Mouse (Mus musculus) neutrophil, adult 65 days (primary cell): Measurements from ENCODE around the gene Olfr175-ps1. TPM values are rescaled to one million over a fixed set of nuclear protein-coding genes. Genes with fewer than 3 reads are reported as not detected.

Experiments
- total RNA-seq: library from RNA; stranded (reverse); gene quantifications from 2 replicates; pipeline ENCODE4 v1.2.4, GENCODE M21; 2023

The Olfr175-ps1 gene
- not detected in 2 replicates for total RNA-seq

GRCm38 (mm10) chr16:58826732-58827319 lies at the start of gene Olfr175-ps1:
TSS of gene Olfr175-ps1 (minus strand) at chr16:58826782.

GRCm38 (mm10) chr16:58874668-58875067 lies 48.1 kb upstream of the Olfr175-ps1 start, which contains the start of gene Olfr177:
TSS of gene Olfr177 (minus strand) at chr16:58874768.

GRCm38 (mm10) chr16:58800168-58800567 lies 26.4 kb downstream of the Olfr175-ps1 start, which contains the start of gene Olfr173:
TSS of gene Olfr173 (minus strand) at chr16:58800268.

Other genes with a start within 250 kb of the Olfr175-ps1 start
- gene Gm813, start 209.8 kb downstream of the Olfr175-ps1 start, total RNA-seq: not detected in 2 replicates
- not detected in 2 replicates for gene E330017A01Rik, start 188.0 kb downstream of the Olfr175-ps1 start, total RNA-seq
- 5.4 and 9.7 TPM in 2 replicates for gene Cpox, start 156.5 kb downstream of the Olfr175-ps1 start, total RNA-seq
- 0.25 and 0.95 TPM in 2 replicates for gene Gpr15, start 107.7 kb downstream of the Olfr175-ps1 start, total RNA-seq
- 29.3 and 30.6 TPM in 2 replicates for gene Cldnd1, start 98.9 kb downstream of the Olfr175-ps1 start, total RNA-seq
- gene Olfr172, start 63.6 kb downstream of the Olfr175-ps1 start, total RNA-seq: not detected in 2 replicates
- gene Olfr173, start 26.5 kb downstream of the Olfr175-ps1 start, total RNA-seq: not detected in 2 replicates
- gene Olfr177, start 48.0 kb upstream of the Olfr175-ps1 start, total RNA-seq: not detected in 2 replicates
- gene Olfr178, start 65.3 kb upstream of the Olfr175-ps1 start, total RNA-seq: not detected in 2 replicates
- gene Olfr181, start 102.0 kb upstream of the Olfr175-ps1 start, total RNA-seq: not detected in 2 replicates
- not detected in 2 replicates for gene Olfr180, start 102.6 kb upstream of the Olfr175-ps1 start, total RNA-seq
- not detected in 2 replicates for gene Olfr183, start 168.6 kb upstream of the Olfr175-ps1 start, total RNA-seq
- not detected in 2 replicates for gene Olfr186, start 203.5 kb upstream of the Olfr175-ps1 start, total RNA-seq
- gene Olfr187, start 213.0 kb upstream of the Olfr175-ps1 start, total RNA-seq: not detected in 2 replicates